Mouse (Mus musculus): Measurements from ENCODE around the gene Znhit1.

Znhit1 gene

GRCm38 (mm10) chr5:136986695-136987137 is 1.1 kb downstream of the Znhit1 start, which contains the start of gene Plod3:
Gene Plod3, plus strand, starts transcription at chr5:136987019.
- peak; percentile 97 for DNase-seq (ENCODE audit: low read depth)

- no peak for DNase-seq (ENCODE audit: low read depth)
Observed at GRCm38 (mm10) chr5:136984828-136985227, 3.0 kb downstream of the Znhit1 start.

- no peak for DNase-seq (ENCODE audit: low read depth)
Observed at GRCm38 (mm10) chr5:136982338-136982930, 5.4 kb downstream of the Znhit1 start.

- no peak for DNase-seq (ENCODE audit: low read depth)
Observed at GRCm38 (mm10) chr5:136980974-136981373, 6.8 kb downstream of the Znhit1 start.

GRCm38 (mm10) chr5:136979762-136980161 is 8.1 kb downstream of the Znhit1 start:
- DNase-seq (ENCODE audit: low read depth): no peak

- DNase-seq (ENCODE audit: low read depth): no peak
Observed at GRCm38 (mm10) chr5:136977769-136978168, 10.1 kb downstream of the Znhit1 start.

- no peak for DNase-seq (ENCODE audit: low read depth)
Observed at GRCm38 (mm10) chr5:136973670-136974069, 14.2 kb downstream of the Znhit1 start.

GRCm38 (mm10) chr5:136970703-136971102 is 17.1 kb downstream of the Znhit1 start:
- DNase-seq (ENCODE audit: low read depth): no peak

- DNase-seq (ENCODE audit: low read depth): no peak
Observed at GRCm38 (mm10) chr5:136967592-136967991, 20.2 kb downstream of the Znhit1 start.

GRCm38 (mm10) chr5:136966861-136967455 is 20.9 kb downstream of the Znhit1 start:
- DNase-seq (ENCODE audit: low read depth): no peak

GRCm38 (mm10) chr5:136966331-136966730 is 21.5 kb downstream of the Znhit1 start, which contains the start of gene Cldn15:
Gene Cldn15, plus strand, starts transcription at chr5:136966616.
- no peak for DNase-seq (ENCODE audit: low read depth)

GRCm38 (mm10) chr5:136965686-136966085 is 22.1 kb downstream of the Znhit1 start:
- DNase-seq (ENCODE audit: low read depth): no peak

- DNase-seq (ENCODE audit: low read depth): no peak
Observed at GRCm38 (mm10) chr5:136965210-136965609, 22.6 kb downstream of the Znhit1 start.

GRCm38 (mm10) chr5:136962966-136963540 is 24.8 kb downstream of the Znhit1 start:
- no peak for DNase-seq (ENCODE audit: low read depth)

GRCm38 (mm10) chr5:136962501-136962900 is 25.3 kb downstream of the Znhit1 start:
- peak; percentile 46 for DNase-seq (ENCODE audit: low read depth)

GRCm38 (mm10) chr5:136961983-136962461 is 25.8 kb downstream of the Znhit1 start:
- peak; percentile 87 for DNase-seq (ENCODE audit: low read depth)

- DNase-seq (ENCODE audit: low read depth): no peak
Observed at GRCm38 (mm10) chr5:136961334-136961982, 26.4 kb downstream of the Znhit1 start.

GRCm38 (mm10) chr5:136960053-136960452 is 27.8 kb downstream of the Znhit1 start:
- DNase-seq (ENCODE audit: low read depth): no peak

GRCm38 (mm10) chr5:136958991-136959605 is 28.7 kb downstream of the Znhit1 start:
- no peak for DNase-seq (ENCODE audit: low read depth)

GRCm38 (mm10) chr5:136957250-136957649 is 30.6 kb downstream of the Znhit1 start:
- no peak for DNase-seq (ENCODE audit: low read depth)

- DNase-seq (ENCODE audit: low read depth): no peak
Observed at GRCm38 (mm10) chr5:136955622-136956021, 32.2 kb downstream of the Znhit1 start.

- peak; percentile 44 for DNase-seq (ENCODE audit: low read depth)
Observed at GRCm38 (mm10) chr5:136953440-136953951, 34.3 kb downstream of the Znhit1 start.
